Mouse (Mus musculus): Measurements from ENCODE around the gene Aldh16a1. TPM values are rescaled to one million over a fixed set of nuclear protein-coding genes. Genes with fewer than 3 reads are reported as not detected.

The Aldh16a1 gene
- polyA plus RNA-seq, 1 experiment, result 34.6 TPM

DNA sequence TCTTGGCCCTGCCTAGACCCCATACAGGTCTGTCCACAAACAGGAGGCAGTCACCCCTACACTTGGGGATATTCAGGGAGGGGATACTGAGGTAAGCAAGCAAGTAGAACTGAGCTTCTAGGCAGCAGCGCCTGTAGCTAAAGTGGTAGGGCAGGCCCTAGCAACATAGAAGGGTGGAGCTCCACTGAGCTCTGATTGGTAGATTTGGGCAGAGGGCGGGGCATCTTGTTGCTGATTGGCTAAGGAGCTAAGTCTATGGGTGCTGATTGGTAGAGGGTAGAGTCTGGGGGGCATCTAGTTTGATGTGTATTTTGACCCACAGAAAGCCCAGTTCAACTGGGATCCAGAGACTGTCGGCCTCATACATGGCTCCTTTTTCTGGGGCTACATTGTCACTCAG is 15.1 kb upstream of the Aldh16a1 start:
- Histone ChIP-seq H3K4me3 (ENCODE audit: insufficient read depth, poor library complexity, severe bottlenecking) (no peak overlapping the region), H3K79me3 (ENCODE audit: low read depth) (no peaks in the 10 kb centered on the region), H3K79me2 (ENCODE audit: control insufficient read depth, insufficient read depth) (no peaks in the 10 kb centered on the region), H3ac (ENCODE audit: control insufficient read depth, insufficient read length, low read depth) (no peak overlapping the region), H3K27me3 (ENCODE audit: control insufficient read depth, insufficient read depth, insufficient read length) (peaks cover 47% of the 10 kb centered on the region), H3K36me3 (ENCODE audit: control insufficient read depth, insufficient read depth) (no peaks in the 10 kb centered on the region)
- TF ChIP-seq MYOD1 (IDR thresholded peaks at IDR 0.05; ENCODE audit: control insufficient read depth, insufficient read length, low read depth), result no peak
- TF ChIP-seq CEBPB (IDR thresholded peaks at IDR 0.05; ENCODE audit: low read depth), result no peak
- TF ChIP-seq MYOG (IDR thresholded peaks at IDR 0.05; ENCODE audit: control insufficient read depth, extremely low read depth, insufficient read length), result no peak
- TF ChIP-seq USF1 (IDR thresholded peaks at IDR 0.05; ENCODE audit: low read depth), result no peak
- no peak for TF ChIP-seq CTCF (IDR thresholded peaks at IDR 0.05; ENCODE audit: control insufficient read depth, insufficient read depth, insufficient read length)
- TF ChIP-seq FOSL1 (IDR thresholded peaks at IDR 0.05; ENCODE audit: insufficient read depth, low read length, poor library complexity, severe bottlenecking), result no peak
- TF ChIP-seq MAX (IDR thresholded peaks at IDR 0.05), result no peak

DNA sequence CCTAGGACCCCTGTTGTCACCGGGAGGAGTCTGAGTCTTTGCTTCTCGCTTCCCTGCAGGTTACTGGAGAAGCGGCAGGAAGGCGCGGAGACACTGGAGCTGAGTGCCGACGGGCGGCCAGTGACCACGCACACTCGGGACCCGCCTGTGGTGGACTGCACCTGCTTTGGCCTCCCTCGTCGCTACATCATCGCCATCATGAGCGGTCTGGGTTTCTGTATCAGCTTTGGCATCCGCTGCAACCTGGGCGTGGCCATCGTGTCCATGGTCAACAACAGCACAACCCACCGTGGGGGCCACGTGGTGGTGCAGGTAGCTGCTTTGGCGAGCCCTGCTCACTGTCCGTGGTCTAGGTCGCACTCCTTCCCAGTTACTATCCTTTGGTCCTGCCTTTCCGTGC is 14.3 kb upstream of the Aldh16a1 start:
- Histone ChIP-seq H3ac (ENCODE audit: control insufficient read depth, insufficient read length, low read depth) (no peak overlapping the region), H3K4me3 (ENCODE audit: insufficient read depth, poor library complexity, severe bottlenecking) (no peak overlapping the region), H3K36me3 (ENCODE audit: control insufficient read depth, insufficient read depth) (no peaks in the 10 kb centered on the region), H3K79me2 (ENCODE audit: control insufficient read depth, insufficient read depth) (no peaks in the 10 kb centered on the region), H3K27me3 (ENCODE audit: control insufficient read depth, insufficient read depth, insufficient read length) (peaks cover 53% of the 10 kb centered on the region), H3K79me3 (ENCODE audit: low read depth) (no peaks in the 10 kb centered on the region)
- no peak for TF ChIP-seq USF1 (IDR thresholded peaks at IDR 0.05; ENCODE audit: low read depth)
- no peak for TF ChIP-seq MAX (IDR thresholded peaks at IDR 0.05)
- no peak for TF ChIP-seq CTCF (IDR thresholded peaks at IDR 0.05; ENCODE audit: control insufficient read depth, insufficient read depth, insufficient read length)
- no peak for TF ChIP-seq MYOG (IDR thresholded peaks at IDR 0.05; ENCODE audit: control insufficient read depth, extremely low read depth, insufficient read length)
- no peak for TF ChIP-seq MYOD1 (IDR thresholded peaks at IDR 0.05; ENCODE audit: control insufficient read depth, insufficient read length, low read depth)
- TF ChIP-seq CEBPB (IDR thresholded peaks at IDR 0.05; ENCODE audit: low read depth), result no peak
- no peak for TF ChIP-seq FOSL1 (IDR thresholded peaks at IDR 0.05; ENCODE audit: insufficient read depth, low read length, poor library complexity, severe bottlenecking)

GRCm38 (mm10) chr7:45167761-45168445 is 13.5 kb upstream of the Aldh16a1 start:
- no peaks in the 10 kb centered on the region for H3K36me3 ChIP-seq (ENCODE audit: control insufficient read depth, insufficient read depth)
- H3K4me3 ChIP-seq (ENCODE audit: insufficient read depth, poor library complexity, severe bottlenecking), result no peak overlapping the region
- no peaks in the 10 kb centered on the region for H3K79me3 ChIP-seq (ENCODE audit: low read depth)
- no peak overlapping the region for H3ac ChIP-seq (ENCODE audit: control insufficient read depth, insufficient read length, low read depth)
- no peak for TF ChIP-seq MYOD1 (IDR thresholded peaks at IDR 0.05; ENCODE audit: control insufficient read depth, insufficient read length, low read depth)
- TF ChIP-seq FOSL1 (IDR thresholded peaks at IDR 0.05; ENCODE audit: insufficient read depth, low read length, poor library complexity, severe bottlenecking), result no peak
- TF ChIP-seq MYOG (IDR thresholded peaks at IDR 0.05; ENCODE audit: control insufficient read depth, extremely low read depth, insufficient read length), result no peak
- TF ChIP-seq CEBPB (IDR thresholded peaks at IDR 0.05; ENCODE audit: low read depth), result no peak
- no peak for TF ChIP-seq MAX (IDR thresholded peaks at IDR 0.05)
- TF ChIP-seq CTCF (IDR thresholded peaks at IDR 0.05; ENCODE audit: control insufficient read depth, insufficient read depth, insufficient read length), result no peak
- TF ChIP-seq USF1 (IDR thresholded peaks at IDR 0.05; ENCODE audit: low read depth), result no peak
- H3K79me2 ChIP-seq (ENCODE audit: control insufficient read depth, insufficient read depth), result no peaks in the 10 kb centered on the region
- H3K27me3 ChIP-seq (ENCODE audit: control insufficient read depth, insufficient read depth, insufficient read length), result peaks cover 55% of the 10 kb centered on the region

DNA sequence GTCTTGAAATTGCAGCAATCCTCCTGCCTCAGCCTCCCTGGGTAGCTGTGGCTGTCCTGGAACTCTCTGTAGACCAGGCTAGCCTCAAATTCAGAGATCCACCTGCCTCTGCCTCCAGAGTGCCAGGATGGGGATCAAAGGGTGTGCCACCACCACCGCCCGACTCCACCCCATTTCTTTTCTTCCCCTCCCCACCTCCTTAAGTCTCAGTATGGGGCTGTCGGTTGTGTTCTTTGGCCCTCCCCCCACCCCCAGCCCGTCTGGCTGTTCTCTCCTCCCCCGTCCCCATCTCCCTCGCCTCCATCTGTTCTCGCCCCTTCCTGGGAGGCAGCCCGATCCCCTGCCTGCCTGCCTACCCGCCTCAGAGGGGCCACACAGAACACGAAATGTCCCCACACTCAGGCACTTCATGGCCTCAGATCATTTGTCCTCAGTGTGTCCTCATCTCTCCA is 12.6 kb upstream of the Aldh16a1 start:
- H3K27me3 ChIP-seq (ENCODE audit: control insufficient read depth, insufficient read depth, insufficient read length), result peaks cover 55% of the 10 kb centered on the region
- no peak for TF ChIP-seq MYOG (IDR thresholded peaks at IDR 0.05; ENCODE audit: control insufficient read depth, extremely low read depth, insufficient read length)
- no peak for TF ChIP-seq MYOD1 (IDR thresholded peaks at IDR 0.05; ENCODE audit: control insufficient read depth, insufficient read length, low read depth)
- no peak for TF ChIP-seq MAX (IDR thresholded peaks at IDR 0.05)
- TF ChIP-seq FOSL1 (IDR thresholded peaks at IDR 0.05; ENCODE audit: insufficient read depth, low read length, poor library complexity, severe bottlenecking), result no peak
- no peak for TF ChIP-seq USF1 (IDR thresholded peaks at IDR 0.05; ENCODE audit: low read depth)
- TF ChIP-seq CTCF (IDR thresholded peaks at IDR 0.05; ENCODE audit: control insufficient read depth, insufficient read depth, insufficient read length), result no peak
- no peak for TF ChIP-seq CEBPB (IDR thresholded peaks at IDR 0.05; ENCODE audit: low read depth)
- no peaks in the 10 kb centered on the region for H3K79me2 ChIP-seq (ENCODE audit: control insufficient read depth, insufficient read depth)
- no peaks in the 10 kb centered on the region for H3K79me3 ChIP-seq (ENCODE audit: low read depth)
- H3K36me3 ChIP-seq (ENCODE audit: control insufficient read depth, insufficient read depth), result no peaks in the 10 kb centered on the region
- no peak overlapping the region for H3K4me3 ChIP-seq (ENCODE audit: insufficient read depth, poor library complexity, severe bottlenecking)
- no peak overlapping the region for H3ac ChIP-seq (ENCODE audit: control insufficient read depth, insufficient read length, low read depth)

GRCm38 (mm10) chr7:45165701-45166100 is 11.3 kb upstream of the Aldh16a1 start:
- no peaks in the 10 kb centered on the region for H3K36me3 ChIP-seq (ENCODE audit: control insufficient read depth, insufficient read depth)
- H3ac ChIP-seq (ENCODE audit: control insufficient read depth, insufficient read length, low read depth), result no peak overlapping the region
- H3K27me3 ChIP-seq (ENCODE audit: control insufficient read depth, insufficient read depth, insufficient read length), result peaks cover 55% of the 10 kb centered on the region
- no peaks in the 10 kb centered on the region for H3K79me2 ChIP-seq (ENCODE audit: control insufficient read depth, insufficient read depth)
- TF ChIP-seq CEBPB (IDR thresholded peaks at IDR 0.05; ENCODE audit: low read depth), result no peak
- TF ChIP-seq MYOG (IDR thresholded peaks at IDR 0.05; ENCODE audit: control insufficient read depth, extremely low read depth, insufficient read length), result no peak
- no peak for TF ChIP-seq FOSL1 (IDR thresholded peaks at IDR 0.05; ENCODE audit: insufficient read depth, low read length, poor library complexity, severe bottlenecking)
- TF ChIP-seq USF1 (IDR thresholded peaks at IDR 0.05; ENCODE audit: low read depth), result no peak
- no peak for TF ChIP-seq MYOD1 (IDR thresholded peaks at IDR 0.05; ENCODE audit: control insufficient read depth, insufficient read length, low read depth)
- TF ChIP-seq MAX (IDR thresholded peaks at IDR 0.05), result no peak
- TF ChIP-seq CTCF (IDR thresholded peaks at IDR 0.05; ENCODE audit: control insufficient read depth, insufficient read depth, insufficient read length), result no peak
- no peaks in the 10 kb centered on the region for H3K79me3 ChIP-seq (ENCODE audit: low read depth)
- no peak overlapping the region for H3K4me3 ChIP-seq (ENCODE audit: insufficient read depth, poor library complexity, severe bottlenecking)

Data from C2C12 (cell line).